Comparison of ENCODE assay signal across 8 mouse cellular contexts in genomic region chr7:27928818-27929695, GRCm38 (mm10). TPM values are rescaled to one million over a fixed set of nuclear protein-coding genes. Genes with fewer than 3 reads are reported as not detected.
DNase-seq lines count a peak whose midpoint lies in the region; ATAC-seq lines count a peak whose summit lies in the region.

Zfp974 (minus strand) TSS chr7:27929460.

- H3K4me1 ChIP-seq in intestine, embryonic 15.5 days (replicated peaks) = peaks cover 10% of the 10 kb centered on the region; the same call in 1 of the 2 replicates
- H3K4me1 ChIP-seq in limb, embryonic 12.5 days (replicated peaks) = peaks cover 7% of the 10 kb centered on the region
- H3K4me1 ChIP-seq in midbrain, embryonic 14.5 days (ENCODE audit: control insufficient read depth, insufficient read depth, low read length) = peaks cover 6% of the 10 kb centered on the region

- peak within 1 kb of the TSS; percentile 79 for H3K4me2 ChIP-seq in intestine, embryonic 15.5 days (replicated peaks)
- peak within 1 kb of the TSS; percentile 77 for H3K4me2 ChIP-seq in limb, embryonic 12.5 days
- peak within 1 kb of the TSS; percentile 85 for H3K4me2 ChIP-seq in midbrain, embryonic 14.5 days (ENCODE audit: low read length)

- ATAC-seq in intestine, embryonic 15.5 days = peak; percentile 94
- ATAC-seq in limb, embryonic 12.5 days (ENCODE audit: insufficient number of reproducible peaks, insufficient read depth, low FRiP score, low TSS enrichment, low read depth) = peak; percentile 85; the same call in 1 of the 2 replicates
- peak; percentile 75 for ATAC-seq in midbrain, embryonic 14.5 days (ENCODE audit: low FRiP score, low TSS enrichment)

- intact Hi-C loops in gastrocnemius, postnatal 36 days (cut with DNase I) = no loop called here

- 0 out of 2 replicates have a peak within 1 kb of the TSS, but pooled peaks have one; percentile 13 for H3K27ac ChIP-seq in intestine, embryonic 15.5 days
- H3K27ac ChIP-seq in limb, embryonic 12.5 days = peak within 1 kb of the TSS; percentile 37; the same call in 1 of the 2 replicates
- 0 out of 2 replicates have a peak within 1 kb of the TSS, but pooled peaks have one; percentile 42 for H3K27ac ChIP-seq in midbrain, embryonic 14.5 days (replicated peaks; ENCODE audit: low read depth, low read length)

- 4% methylated on average over 40 of the region's 40 CpGs for WGBS in intestine, embryonic 15.5 days
- WGBS in limb, embryonic 12.5 days = 6% methylated on average over 40 of the region's 40 CpGs
- 5% methylated on average over 40 of the region's 40 CpGs for WGBS in midbrain, embryonic 14.5 days

- 0 out of 2 replicates have a peak, but pooled peaks cover 2% of the 10 kb centered on the region for H3K36me3 ChIP-seq in intestine, embryonic 15.5 days
- H3K36me3 ChIP-seq in limb, embryonic 12.5 days = peaks cover 13% of the 10 kb centered on the region; the same call in 1 of the 2 replicates
- H3K36me3 ChIP-seq in midbrain, embryonic 14.5 days (ENCODE audit: control insufficient read depth, insufficient read depth, low read length) = peaks cover 11% of the 10 kb centered on the region; the same call in 1 of the 2 replicates

- peak; percentile 57 to 63 for DNase-seq in left cerebral cortex, adult 18-20 months (ENCODE audit: low spot score in 2 of 2)
- DNase-seq in left cerebral cortex, adult 11 months (ENCODE audit: low spot score) = no peak
- DNase-seq in embryo, embryonic 10 days (ENCODE audit: low spot score) = peak; percentile 82
- DNase-seq in gastrocnemius, postnatal 36 days = peak; percentile 26 to 42
- peak; percentile 91 for DNase-seq in midbrain, embryonic 14.5 days
- DNase-seq in spleen, adult 18-20 months = peak; percentile 41 to 65

- H3K9me3 ChIP-seq in intestine, embryonic 15.5 days = no peaks in the 10 kb centered on the region
- no peaks in the 10 kb centered on the region for H3K9me3 ChIP-seq in limb, embryonic 12.5 days
- no peaks in the 10 kb centered on the region for H3K9me3 ChIP-seq in midbrain, embryonic 14.5 days (ENCODE audit: control insufficient read depth, low read length)

- no peaks in the 10 kb centered on the region for H3K27me3 ChIP-seq in intestine, embryonic 15.5 days (replicated peaks)
- H3K27me3 ChIP-seq in limb, embryonic 12.5 days = no peaks in the 10 kb centered on the region
- no peaks in the 10 kb centered on the region for H3K27me3 ChIP-seq in midbrain, embryonic 14.5 days (ENCODE audit: control insufficient read depth, insufficient read depth, low read length)

- peak within 1 kb of the TSS; percentile 64 for H3K4me3 ChIP-seq in intestine, embryonic 15.5 days (replicated peaks)
- peak within 1 kb of the TSS; percentile 59 for H3K4me3 ChIP-seq in limb, embryonic 12.5 days (replicated peaks)
- H3K4me3 ChIP-seq in midbrain, embryonic 14.5 days (replicated peaks; ENCODE audit: low read depth, low read length) = peak within 1 kb of the TSS; percentile 66

- H3K9ac ChIP-seq in intestine, embryonic 15.5 days = peak within 1 kb of the TSS; percentile 76
- peak within 1 kb of the TSS; percentile 72 for H3K9ac ChIP-seq in limb, embryonic 12.5 days (replicated peaks)
- peak within 1 kb of the TSS; percentile 79 for H3K9ac ChIP-seq in midbrain, embryonic 14.5 days (replicated peaks; ENCODE audit: low read length)

RNA-seq across cellular contexts. Expression of gene Zfp974, which starts in this region (rescaled TPM):
- 10 to 100 TPM; 15.0 to 17.5 TPM for total RNA-seq in left cerebral cortex, adult 18-20 months (2021)
- total RNA-seq in gastrocnemius, postnatal 36 days (2021) = 1 to 10 TPM; 3.2 to 3.5 TPM
- polyA plus RNA-seq in intestine, embryonic 15.5 days (2015; fragmentation: Nextera tagmentation; extraction: Ambion mirVana) = 6.1 and 6.2 TPM in 2 replicates
- polyA plus RNA-seq in limb, embryonic 12.5 days (2016; fragmentation: Nextera tagmentation; extraction: Ambion mirVana) = 12.0 and 14.6 TPM in 2 replicates
- 12.6 and 17.8 TPM in 2 replicates for polyA plus RNA-seq in midbrain, embryonic 14.5 days (2014; fragmentation: Nextera tagmentation; extraction: Ambion mirVana)
